Mouse (Mus musculus) hindbrain, embryonic 10.5 days (tissue): ENCODE results near the gene Npm1. TPM values are rescaled to one million over a fixed set of nuclear protein-coding genes. Genes with fewer than 3 reads are reported as not detected.

Experiments used
- DNase-seq: peaks from one replicate; pipeline ENCODE4 v3.0.0-alpha.2; 2017; ENCODE audit warnings: low spot score
- H3K27ac ChIP-seq: fragments of 300-500 bp; sonication (generic); 2 replicates; pipeline ENCODE4 v1.5.1; 2016; ENCODE audit warnings: mild to moderate bottlenecking, moderate library complexity
- H3K27me3 ChIP-seq: fragments of 300-500 bp; sonication (generic); 2 replicates; pipeline ENCODE4 v1.6.1; 2016; ENCODE audit warnings: mild to moderate bottlenecking; ENCODE audit not compliant: poor library complexity, insufficient read depth, severe bottlenecking
- H3K36me3 ChIP-seq: fragments of 300-500 bp; sonication (generic); 2 replicates; pipeline ENCODE4 v1.6.1; 2016; ENCODE audit warnings: mild to moderate bottlenecking, moderate library complexity
- H3K4me1 ChIP-seq: fragments of 300-500 bp; sonication (generic); replicated peaks from 2 replicates; pipeline ENCODE4 v1.6.1; 2016; ENCODE audit warnings: mild to moderate bottlenecking
- H3K4me3 ChIP-seq: fragments of 300-500 bp; sonication (generic); 2 replicates; pipeline ENCODE4 v1.5.1; 2016; ENCODE audit warnings: mild to moderate bottlenecking, moderate library complexity
- H3K9me3 ChIP-seq: fragments of 300-500 bp; sonication (generic); 2 replicates; pipeline ENCODE4 v1.6.1; 2016; ENCODE audit warnings: mild to moderate bottlenecking, moderate library complexity
- WGBS: fragments of 180-500 bp; shearing (Covaris S2); methylation state at CpG from one replicate; pipeline ENCODE4 v1.1.7; 2016; 5-methylcytosine and 5-hydroxymethylcytosine counted together
- polyA plus RNA-seq: library from polyadenylated mRNA; unstranded; fragments of >200 nt; fragmentation: Nextera tagmentation; extraction: Ambion mirVana; gene quantifications from 2 replicates; pipeline ENCODE4 v1.2.1, GENCODE M21; 2016

Gene Npm1
- polyA plus RNA-seq, 1 experiment from 2014 or later: 691 TPM

DNA sequence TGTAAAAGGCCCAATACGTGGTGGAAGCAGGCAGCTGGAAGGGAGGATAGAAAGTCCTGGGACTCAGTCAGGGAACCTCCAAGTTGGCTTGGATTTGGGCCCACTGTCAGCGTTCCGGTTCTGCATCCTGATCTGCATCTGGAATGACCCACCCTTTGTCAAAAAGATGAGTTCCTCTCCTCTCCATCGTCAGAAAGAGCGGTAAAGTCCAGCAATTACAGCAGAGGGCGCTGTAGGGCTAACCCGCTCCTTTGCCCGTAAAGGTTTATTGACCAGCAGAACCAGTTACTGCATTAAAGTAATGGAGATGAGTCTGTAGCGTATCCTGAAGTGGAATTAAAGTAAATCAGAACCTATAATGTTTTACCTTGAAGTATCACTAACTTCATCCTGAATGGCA is 7.5 kb upstream of the Npm1 start:
- H3K27ac ChIP-seq: no peak overlapping the region
- no peaks in the 10 kb centered on the region for H3K36me3 ChIP-seq
- no peak overlapping the region for H3K4me3 ChIP-seq
- peak; percentile 67 for DNase-seq
- H3K27me3 ChIP-seq: peaks cover 13% of the 10 kb centered on the region
- WGBS: 15% methylated on average over 9 of the region's 9 CpGs
- H3K4me1 ChIP-seq: no peaks in the 10 kb centered on the region
- no peaks in the 10 kb centered on the region for H3K9me3 ChIP-seq

DNA sequence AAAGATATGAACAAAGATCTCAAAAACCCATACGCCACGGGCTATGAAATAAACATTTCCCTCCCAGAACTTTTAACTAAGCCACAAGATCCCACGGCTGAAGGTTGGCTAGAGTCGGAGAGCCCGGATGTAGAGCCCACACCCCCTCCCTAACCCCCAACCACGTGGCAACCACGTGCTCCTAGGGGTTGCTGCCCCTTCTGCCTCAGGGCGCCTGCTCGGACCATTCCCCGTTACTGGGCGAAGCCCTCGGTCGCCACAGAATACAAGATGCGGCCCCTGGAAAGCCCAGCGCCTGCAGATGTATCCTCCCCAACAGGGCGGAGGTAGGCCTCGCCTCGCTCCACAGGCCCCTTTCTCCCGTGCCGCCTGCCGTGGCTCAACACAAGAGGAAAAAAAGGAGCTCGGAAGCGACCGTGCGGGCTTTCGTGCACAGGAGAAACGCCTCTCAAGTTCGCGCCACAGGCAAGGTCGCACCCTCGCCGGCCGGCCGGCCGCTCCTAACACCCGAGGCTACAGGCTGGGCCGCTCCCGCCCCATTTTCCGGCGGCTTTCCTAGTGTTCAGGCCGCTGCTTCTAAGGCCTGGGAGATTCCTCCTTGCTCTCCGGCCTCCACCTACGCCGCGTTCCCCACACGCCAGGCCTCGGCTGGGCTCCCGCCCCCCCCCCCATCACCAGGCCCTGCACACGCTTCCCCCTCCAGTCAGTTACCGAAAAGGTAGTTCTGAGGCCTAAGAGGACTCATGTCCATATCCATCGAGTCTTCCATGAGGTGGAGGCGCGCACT is 602 bp downstream of the Npm1 start:
- DNase-seq: peak; percentile 82
- Histone ChIP-seq H3K27ac (peak overlapping the region; percentile 98), H3K36me3 (peaks cover 43% of the 10 kb centered on the region), H3K9me3 (no peaks in the 10 kb centered on the region), H3K27me3 (no peaks in the 10 kb centered on the region), H3K4me1 (peaks cover 20% of the 10 kb centered on the region), H3K4me3 (peak overlapping the region; percentile 96)
- WGBS: 2% methylated on average over 53 of the region's 53 CpGs

DNA sequence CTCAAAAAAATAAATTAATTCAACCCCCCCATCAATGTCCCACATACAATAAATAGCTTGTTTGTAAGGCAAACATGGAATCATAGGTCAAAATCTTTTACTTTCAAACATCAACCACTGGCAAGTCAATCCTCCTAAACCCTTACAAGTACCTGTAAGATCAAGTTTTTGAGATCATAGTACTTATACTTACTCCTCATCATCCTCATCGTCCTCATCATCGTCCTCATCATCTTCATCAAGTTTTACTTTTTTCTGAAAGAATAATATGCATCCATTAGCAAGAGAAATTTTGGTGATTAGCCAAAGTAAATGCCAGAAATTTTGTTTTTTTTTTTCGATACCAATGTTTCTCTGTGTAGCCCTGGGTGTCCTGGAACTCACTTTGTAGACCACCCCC is 3.3 kb downstream of the Npm1 start:
- Histone ChIP-seq H3K9me3 (no peaks in the 10 kb centered on the region), H3K4me3 (no peak overlapping the region), H3K27ac (no peak overlapping the region), H3K27me3 (no peaks in the 10 kb centered on the region), H3K4me1 (peaks cover 20% of the 10 kb centered on the region), H3K36me3 (peaks cover 70% of the 10 kb centered on the region)
- no peak for DNase-seq
- WGBS: 97% methylated on average over 3 of the region's 3 CpGs

GRCm38 (mm10) chr11:33157453-33158196 is 5.4 kb downstream of the Npm1 start:
- no peak overlapping the region for H3K4me3 ChIP-seq
- no peaks in the 10 kb centered on the region for H3K27me3 ChIP-seq
- WGBS: 90% methylated on average over 2 of the region's 2 CpGs
- H3K9me3 ChIP-seq: no peaks in the 10 kb centered on the region
- peaks cover 13% of the 10 kb centered on the region for H3K4me1 ChIP-seq
- H3K36me3 ChIP-seq: peaks cover 91% of the 10 kb centered on the region
- no peak overlapping the region for H3K27ac ChIP-seq
- no peak for DNase-seq

- H3K36me3 ChIP-seq: peaks cover 100% of the 10 kb centered on the region
- DNase-seq: no peak
- H3K4me1 ChIP-seq: peaks cover 13% of the 10 kb centered on the region
- H3K4me3 ChIP-seq: no peak overlapping the region
- no peaks in the 10 kb centered on the region for H3K27me3 ChIP-seq
- 92% methylated on average over 4 of the region's 4 CpGs for WGBS
- no peaks in the 10 kb centered on the region for H3K9me3 ChIP-seq
- H3K27ac ChIP-seq: no peak overlapping the region
Observed at GRCm38 (mm10) chr11:33156436-33157015, 6.5 kb downstream of the Npm1 start.

DNA sequence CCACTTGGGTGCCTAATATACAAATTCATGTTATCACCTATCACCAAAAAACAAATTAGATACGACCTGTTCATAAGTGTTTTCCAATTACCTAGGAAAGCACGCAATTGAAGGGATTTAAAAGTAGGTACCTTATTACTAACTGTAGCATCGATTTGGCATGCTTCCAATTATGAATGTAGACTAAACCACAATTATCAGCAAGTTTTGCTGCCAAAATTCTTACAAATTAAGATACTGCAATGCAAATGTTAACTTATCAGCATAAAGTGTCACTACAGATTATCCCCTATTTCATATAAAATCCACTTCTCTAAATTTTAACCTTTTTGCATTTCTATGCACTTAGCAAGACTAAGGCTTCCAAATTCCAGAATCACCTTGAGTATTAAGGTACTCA is 8.5 kb downstream of the Npm1 start:
- no peaks in the 10 kb centered on the region for H3K4me1 ChIP-seq
- no peak for DNase-seq
- H3K27ac ChIP-seq: no peak overlapping the region
- 93% methylated on average over 3 of the region's 3 CpGs for WGBS
- no peaks in the 10 kb centered on the region for H3K27me3 ChIP-seq
- no peaks in the 10 kb centered on the region for H3K9me3 ChIP-seq
- H3K36me3 ChIP-seq: peaks cover 100% of the 10 kb centered on the region
- no peak overlapping the region for H3K4me3 ChIP-seq

- Histone ChIP-seq H3K36me3 (peaks cover 87% of the 10 kb centered on the region), H3K9me3 (no peaks in the 10 kb centered on the region), H3K4me3 (no peak overlapping the region), H3K4me1 (peaks cover 7% of the 10 kb centered on the region), H3K27ac (no peak overlapping the region), H3K27me3 (0 out of 2 replicates have a peak, but pooled peaks cover 1% of the 10 kb centered on the region)
- no peak for DNase-seq
- WGBS: 90% methylated on average over 1 of the region's 1 CpGs
Observed at GRCm38 (mm10) chr11:33152997-33153396, 10.0 kb downstream of the Npm1 start.

GRCm38 (mm10) chr11:33151780-33152145 is 11.2 kb downstream of the Npm1 start:
- no peaks in the 10 kb centered on the region for H3K9me3 ChIP-seq
- DNase-seq: no peak
- peaks cover 20% of the 10 kb centered on the region for H3K4me1 ChIP-seq
- WGBS: 79% methylated on average over 4 of the region's 4 CpGs
- H3K4me3 ChIP-seq: no peak overlapping the region
- no peak overlapping the region for H3K27ac ChIP-seq
- H3K27me3 ChIP-seq: peaks cover 14% of the 10 kb centered on the region
- H3K36me3 ChIP-seq: peaks cover 75% of the 10 kb centered on the region

DNA sequence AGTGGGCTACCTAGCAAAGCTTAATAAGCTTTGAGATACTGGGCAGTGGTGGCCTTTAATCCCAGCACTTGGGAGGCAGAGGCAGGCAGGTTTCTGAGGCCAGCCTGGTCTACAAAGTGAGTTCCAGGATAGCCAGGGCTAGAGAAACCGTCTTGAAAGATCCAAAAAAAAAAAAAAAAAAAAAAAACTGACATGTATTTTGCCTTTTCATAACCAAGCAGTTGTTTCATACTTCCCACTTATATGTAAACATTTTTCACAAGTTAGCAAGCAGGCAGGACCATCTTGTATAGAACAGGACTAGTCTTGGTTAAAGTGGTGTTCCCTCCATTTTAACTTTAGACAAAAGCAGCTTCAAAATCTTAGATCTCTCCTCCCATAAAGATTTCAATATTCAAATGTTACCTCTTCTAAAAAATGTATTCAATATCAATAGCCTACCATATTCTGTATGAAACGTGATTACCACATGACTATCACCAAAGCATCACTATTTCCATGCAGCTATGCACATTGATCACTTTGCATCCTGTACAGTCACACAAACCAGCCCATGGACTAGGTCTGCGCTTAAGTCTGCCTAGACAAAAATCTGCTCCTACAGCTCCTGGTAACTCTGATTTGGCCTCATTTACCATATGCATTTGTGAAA is 11.8 kb downstream of the Npm1 start:
- H3K4me3 ChIP-seq: no peak overlapping the region
- H3K4me1 ChIP-seq: peaks cover 24% of the 10 kb centered on the region
- no peak for DNase-seq
- H3K27me3 ChIP-seq: peaks cover 19% of the 10 kb centered on the region
- no peak overlapping the region for H3K27ac ChIP-seq
- H3K36me3 ChIP-seq: peaks cover 70% of the 10 kb centered on the region
- 73% methylated on average over 3 of the region's 3 CpGs for WGBS
- H3K9me3 ChIP-seq: no peaks in the 10 kb centered on the region

DNA sequence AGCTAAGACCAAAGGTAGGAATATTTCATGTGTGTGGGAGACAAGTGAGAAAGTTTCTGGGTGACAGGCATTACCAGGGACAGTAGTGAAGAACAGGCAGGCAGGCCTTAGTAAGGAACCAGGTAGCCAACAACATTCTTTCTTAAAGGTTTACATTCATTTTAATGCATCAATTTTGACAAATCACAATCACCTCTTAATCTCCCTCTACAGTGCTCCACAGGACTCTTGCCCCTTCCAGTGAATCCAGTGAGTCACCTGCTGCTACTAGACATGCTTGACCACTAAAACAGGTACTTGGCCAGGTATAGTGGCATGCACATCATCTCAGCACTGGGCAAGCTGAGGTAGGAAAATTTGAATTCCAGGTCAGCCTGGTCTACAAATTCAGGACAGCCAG is 12.6 kb downstream of the Npm1 start:
- Histone ChIP-seq H3K36me3 (peaks cover 61% of the 10 kb centered on the region), H3K9me3 (no peaks in the 10 kb centered on the region), H3K4me1 (peaks cover 33% of the 10 kb centered on the region), H3K27me3 (peaks cover 28% of the 10 kb centered on the region), H3K4me3 (no peak overlapping the region), H3K27ac (no peak overlapping the region)
- DNase-seq: no peak

DNA sequence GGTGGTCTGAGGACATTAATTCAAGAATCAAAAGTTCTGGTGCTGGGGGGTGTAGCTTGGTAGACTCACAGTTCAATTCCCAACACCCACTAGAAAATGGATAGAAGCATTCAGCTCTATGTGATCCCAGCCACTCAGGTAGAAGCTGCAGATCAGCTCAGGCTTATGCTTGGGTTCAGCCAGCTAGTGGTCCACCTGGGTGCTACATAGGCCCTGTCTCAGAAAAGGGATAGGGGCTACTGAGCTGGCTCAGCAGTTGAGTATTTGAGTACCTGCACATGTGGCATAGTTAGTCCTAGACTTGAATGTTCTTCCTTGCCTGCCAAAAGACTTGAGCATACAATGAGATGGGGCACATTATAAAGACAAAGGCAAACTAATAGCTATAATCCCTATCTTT is 13.6 kb downstream of the Npm1 start:
- Histone ChIP-seq H3K9me3 (no peaks in the 10 kb centered on the region), H3K36me3 (peaks cover 52% of the 10 kb centered on the region), H3K4me3 (no peak overlapping the region), H3K27ac (no peak overlapping the region), H3K27me3 (peaks cover 37% of the 10 kb centered on the region), H3K4me1 (peaks cover 42% of the 10 kb centered on the region)
- no peak for DNase-seq

- Histone ChIP-seq H3K27me3 (peaks cover 41% of the 10 kb centered on the region), H3K4me1 (peaks cover 46% of the 10 kb centered on the region), H3K27ac (no peak overlapping the region), H3K4me3 (no peak overlapping the region), H3K36me3 (peaks cover 48% of the 10 kb centered on the region), H3K9me3 (no peaks in the 10 kb centered on the region)
- 29% methylated on average over 3 of the region's 3 CpGs for WGBS
- DNase-seq: no peak
Observed at GRCm38 (mm10) chr11:33149088-33149436, 13.9 kb downstream of the Npm1 start.
